Mouse (Mus musculus): ENCODE results near the gene Vil1.

Gene Vil1

DNA sequence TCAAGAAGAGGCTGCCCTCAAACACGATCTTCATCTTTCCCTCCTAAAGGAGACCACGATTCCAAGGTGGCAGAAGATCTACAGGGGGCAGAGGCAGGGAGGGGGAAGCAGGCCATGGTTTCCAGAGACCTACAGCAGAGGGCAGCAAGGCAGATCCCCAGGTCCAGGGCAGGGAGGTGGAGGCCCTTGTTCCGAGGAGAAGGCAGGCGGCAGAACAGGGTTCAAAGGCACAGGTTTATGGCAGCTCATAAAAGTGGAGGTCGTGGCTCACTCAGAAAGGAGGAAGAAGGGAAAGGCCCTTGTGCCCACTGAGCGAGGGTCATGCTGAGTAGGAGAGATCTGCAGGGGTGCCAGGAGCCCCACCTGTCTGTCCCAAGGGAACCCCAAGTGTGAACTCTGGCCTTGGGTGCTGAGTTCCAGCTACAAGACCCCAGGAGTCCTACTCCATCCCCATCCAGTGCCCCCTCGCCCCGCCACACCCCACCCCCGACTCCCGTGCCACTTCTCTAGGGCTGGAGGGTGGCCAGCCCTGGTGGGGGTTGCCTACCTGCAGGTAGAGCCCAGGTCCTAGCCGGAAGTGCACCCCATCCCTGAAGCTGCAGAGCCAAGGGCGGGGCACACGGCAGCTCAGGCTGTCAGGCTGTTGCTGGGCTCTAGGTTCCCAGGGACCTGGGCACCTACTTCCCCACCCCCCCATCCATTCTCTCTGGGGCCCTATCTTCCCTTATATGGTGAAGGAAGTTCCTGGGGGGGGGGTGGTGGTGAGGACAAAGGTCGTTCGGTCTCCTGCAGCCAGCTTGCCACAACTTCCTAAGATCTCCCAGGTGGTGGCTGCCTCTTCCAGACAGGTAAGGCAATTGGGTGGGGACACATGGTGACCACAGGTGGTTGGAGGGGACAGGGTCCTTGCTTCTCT lies at the start of gene Vil1:
Vil1 (plus strand) TSS at position 788 of the 916 bp plus-strand sequence.
- DNase-seq (ENCODE audit: low spot score): no peak

DNA sequence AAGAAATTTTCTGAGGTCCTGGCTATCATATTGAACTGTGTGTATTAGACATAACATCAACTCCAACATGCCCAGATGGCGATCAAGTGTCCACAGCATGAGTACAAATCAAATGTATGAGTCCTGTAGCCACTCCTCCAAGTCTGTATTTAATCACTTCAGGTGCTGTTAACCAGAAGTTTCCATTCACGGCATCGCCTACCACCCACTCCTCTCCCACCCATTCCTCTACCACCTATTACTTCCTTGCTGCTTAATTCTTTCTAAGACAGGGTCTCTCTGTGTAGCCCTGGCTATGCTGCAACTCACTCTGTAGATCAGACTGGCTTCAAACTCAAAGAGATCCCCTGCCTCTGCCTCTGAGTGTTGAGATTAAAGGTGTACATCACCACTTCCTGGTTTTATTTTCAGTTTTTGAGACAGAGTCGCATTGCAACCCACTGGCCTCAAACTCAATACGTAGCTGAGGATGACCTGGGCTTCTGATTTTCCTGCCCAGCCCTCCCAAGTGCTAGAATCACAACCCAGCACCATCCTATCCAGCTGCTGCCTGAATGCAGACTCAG lies 49.1 kb upstream of the Vil1 start:
- DNase-seq (ENCODE audit: low spot score): no peak

DNA sequence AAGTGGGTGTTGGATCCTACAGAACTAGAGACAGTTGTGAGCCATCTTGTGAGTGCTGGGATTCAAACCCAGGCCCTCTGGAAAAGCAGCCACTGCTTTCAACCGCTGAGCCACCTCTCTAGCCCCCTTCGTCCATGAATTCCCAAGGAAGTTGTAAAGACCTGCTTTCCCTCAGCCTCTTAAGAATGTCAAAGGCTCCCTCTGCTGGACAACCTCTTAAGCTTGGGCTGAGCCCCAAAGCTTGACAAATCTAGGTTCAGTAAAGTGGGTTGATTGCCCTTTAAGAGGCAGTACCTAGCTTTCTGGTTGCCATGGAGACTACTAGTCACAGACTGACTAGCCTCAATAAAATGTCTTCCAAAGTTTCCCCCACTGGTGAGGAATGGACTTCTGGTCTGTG lies 47.4 kb upstream of the Vil1 start, which contains the start of gene Catip:
Catip (plus strand) TSS at position 297 of the 400 bp plus-strand sequence.
- DNase-seq (ENCODE audit: low spot score): peak; percentile 83

DNA sequence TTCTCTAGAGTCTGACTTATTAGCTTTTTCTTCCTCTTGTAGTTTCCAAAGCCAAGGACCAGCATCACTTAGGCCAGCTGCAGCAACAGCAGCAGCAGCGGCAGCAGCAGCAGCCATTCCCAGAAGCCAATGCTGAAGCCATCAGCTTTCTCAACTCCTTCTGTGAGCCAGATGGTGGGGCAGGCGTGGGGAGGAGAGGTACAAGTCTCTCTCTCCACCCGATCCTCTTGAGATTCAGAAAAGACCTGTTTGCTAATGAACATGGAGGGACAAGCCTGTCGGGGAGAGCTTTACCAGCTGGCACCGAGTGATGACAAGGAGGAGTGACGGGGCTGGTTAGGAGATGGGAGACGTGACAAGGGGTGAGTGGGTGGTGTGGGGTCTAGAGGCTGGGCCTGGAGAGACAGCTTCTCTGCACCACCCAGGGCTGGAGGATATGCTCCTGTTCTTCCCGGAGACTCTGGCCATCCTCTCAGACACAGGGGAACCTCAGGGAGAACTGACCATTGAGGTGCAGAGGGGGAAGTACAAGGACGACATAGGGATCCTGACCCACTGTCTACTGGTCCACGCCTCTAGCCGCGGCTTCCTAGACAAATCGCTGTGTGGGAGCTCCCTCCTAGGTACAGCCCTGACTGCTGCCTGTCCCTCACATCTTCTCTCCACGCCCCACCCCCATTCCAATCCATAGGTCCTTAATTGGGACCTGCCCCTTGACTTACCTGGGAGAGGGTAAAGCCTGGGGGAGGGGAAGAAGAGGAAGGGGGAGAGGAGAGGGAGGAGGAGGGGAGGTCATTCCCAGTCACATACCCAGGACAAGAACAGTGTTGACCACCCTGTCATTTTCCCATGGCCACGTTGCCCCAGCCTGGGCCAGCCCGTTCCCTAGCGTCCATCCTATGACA lies 46.6 kb upstream of the Vil1 start:
- DNase-seq (ENCODE audit: low spot score): no peak

DNA sequence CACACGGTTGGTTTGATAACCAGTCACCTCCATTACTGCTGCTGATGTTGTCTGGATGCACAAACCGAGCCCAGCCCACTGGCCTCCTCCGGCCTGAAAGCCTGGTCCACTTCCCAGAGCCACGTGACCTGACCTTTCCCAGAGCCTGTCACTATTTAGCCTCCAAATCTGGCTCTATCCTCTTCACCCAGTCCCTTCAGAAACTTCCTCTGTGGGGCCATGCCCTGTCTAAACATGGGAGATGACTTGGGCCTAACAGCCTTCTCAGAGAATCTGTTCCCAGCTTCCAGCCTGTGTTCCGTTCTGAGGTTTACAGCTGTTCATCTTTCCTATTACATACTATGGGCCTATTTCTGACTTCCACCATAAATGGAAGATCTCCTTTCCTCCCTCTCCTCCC lies 45.7 kb upstream of the Vil1 start:
- no peak for DNase-seq (ENCODE audit: low spot score)

DNA sequence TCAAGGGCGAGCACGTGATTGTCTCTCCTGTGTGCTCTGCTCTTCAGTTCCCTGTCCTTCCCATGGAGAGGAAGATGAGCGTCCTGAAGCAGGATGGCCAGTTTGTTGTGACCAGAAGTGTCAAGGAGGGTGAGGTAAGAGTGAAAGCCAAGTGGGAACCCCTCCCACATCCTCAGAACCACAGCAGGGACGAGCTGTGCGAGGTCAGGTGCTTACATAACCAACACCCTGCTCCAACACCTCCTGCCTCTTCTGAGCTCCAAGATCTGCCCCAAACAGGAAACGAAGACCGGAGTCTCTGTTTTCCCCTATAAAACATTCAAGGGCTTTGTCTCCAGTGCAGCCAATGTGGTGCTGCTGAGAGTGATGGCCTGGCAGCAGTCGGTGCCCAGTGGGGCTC lies 44.9 kb upstream of the Vil1 start:
- DNase-seq (ENCODE audit: low spot score): no peak

DNA sequence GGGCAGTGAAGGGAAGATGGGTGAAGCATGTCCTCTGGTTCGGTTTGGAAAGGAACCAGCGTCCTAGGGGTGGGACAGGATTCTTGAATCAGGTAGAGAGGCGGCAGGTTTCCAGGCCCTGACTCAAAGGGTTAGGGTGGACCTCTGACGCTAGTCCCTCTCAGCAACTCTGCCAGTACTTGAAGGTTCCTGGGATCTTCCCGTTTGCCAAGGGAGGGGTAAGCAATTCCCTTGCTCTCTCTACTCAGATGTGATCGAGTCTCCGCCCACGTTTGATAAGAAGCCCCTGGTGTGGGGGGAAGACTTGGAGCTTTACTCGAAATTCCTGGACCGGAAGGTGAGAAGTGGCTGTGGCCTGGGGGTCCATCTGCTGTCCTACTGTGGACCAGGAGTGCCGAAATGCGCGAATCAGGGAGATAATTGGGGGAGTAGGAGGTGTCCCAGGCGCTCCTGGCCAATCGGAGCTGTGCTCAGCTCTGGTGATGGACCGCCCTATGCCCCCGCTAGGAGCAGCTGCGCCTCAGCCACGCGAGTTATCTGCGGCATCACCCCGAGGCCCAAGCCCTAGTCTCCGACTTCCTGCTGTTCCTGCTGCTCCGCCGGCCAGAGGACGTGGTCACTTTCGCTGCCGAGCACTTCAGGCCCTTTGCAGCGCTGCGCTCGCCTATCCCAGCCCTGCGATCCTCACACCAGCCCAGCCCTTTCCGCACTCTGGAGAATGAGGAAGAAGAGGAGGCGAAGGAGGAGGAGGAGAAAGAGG lies 41.1 kb upstream of the Vil1 start:
- peak; percentile 74 for DNase-seq (ENCODE audit: low spot score)

DNA sequence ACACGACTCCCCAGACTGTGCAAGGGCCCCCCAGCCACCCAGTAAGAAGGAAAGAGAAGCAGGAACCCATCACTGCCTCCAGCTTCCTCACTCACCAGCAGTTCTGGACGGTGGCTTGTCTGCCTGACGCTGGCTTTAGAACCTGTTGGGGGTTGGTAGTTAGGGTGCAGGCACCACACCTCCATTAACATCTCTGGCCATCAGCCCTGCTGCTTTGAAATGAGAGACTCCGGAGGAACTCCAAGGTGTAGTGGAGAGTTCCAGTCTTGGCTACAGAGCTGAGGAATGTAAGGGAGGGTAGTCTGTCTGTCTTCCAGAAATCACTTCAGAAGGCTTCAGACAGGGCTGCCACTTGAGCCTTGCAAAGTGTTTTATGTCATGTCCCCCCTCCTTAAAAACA lies 39.1 kb upstream of the Vil1 start:
- no peak for DNase-seq (ENCODE audit: low spot score)

DNA sequence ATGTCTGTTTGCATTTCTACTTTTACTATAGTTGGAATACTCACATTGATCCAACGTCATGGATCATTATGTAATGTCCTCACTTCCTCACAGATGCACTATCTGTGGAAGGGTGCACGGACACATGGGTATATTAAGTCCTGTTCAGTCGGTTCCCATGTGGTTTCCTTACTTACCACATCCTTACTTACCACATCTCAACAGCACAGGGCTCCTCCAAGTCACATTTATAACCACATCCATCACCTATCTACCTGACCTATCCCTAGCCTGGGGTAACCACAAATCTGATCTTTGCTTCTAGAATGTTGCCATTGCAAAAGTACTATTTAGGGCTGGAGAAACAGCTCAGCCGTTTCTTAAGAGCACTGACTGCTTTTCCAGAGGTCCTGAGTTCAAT lies 35.8 kb upstream of the Vil1 start:
- DNase-seq (ENCODE audit: low spot score): no peak

DNA sequence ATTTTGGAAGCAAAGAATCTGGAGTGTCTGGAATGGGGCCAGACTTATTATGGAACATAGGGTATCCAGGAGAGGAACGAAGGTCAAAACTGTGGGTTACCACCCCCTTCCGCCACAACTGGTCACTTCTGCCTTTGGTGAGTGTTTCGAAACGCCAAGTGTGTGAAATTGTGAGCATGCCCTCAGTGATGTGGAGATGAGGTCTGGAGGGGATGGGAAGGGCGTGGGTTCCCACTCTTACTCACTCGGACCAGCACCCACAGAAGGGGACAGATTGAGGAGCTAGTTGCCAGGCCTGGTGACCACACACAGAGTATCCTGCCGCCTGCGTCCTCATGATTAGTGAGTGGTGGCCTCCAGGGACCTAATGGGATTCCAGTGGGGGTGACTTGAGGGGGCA lies 34.2 kb upstream of the Vil1 start, which contains the start of gene Slc11a1:
Slc11a1 (plus strand) TSS at position 216 of the 400 bp plus-strand sequence.
- no peak for DNase-seq (ENCODE audit: low spot score)

DNA sequence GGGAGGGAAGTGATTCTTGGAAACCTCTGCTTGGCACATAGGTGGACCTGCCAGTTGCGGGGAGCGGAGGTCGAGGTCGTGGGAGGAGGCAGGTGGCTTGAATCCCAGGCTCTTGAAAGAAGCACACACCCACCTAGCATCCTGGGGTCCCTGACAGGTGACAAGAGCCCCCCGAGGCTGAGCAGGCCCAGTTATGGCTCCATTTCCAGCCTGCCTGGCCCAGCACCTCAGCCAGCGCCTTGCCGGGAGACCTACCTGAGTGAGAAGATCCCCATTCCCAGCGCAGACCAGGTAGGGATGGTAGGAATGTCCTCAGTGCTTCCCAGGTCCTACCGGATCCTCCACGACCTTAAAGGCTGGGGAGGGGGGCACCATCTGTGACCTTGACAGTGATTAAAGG lies 33.6 kb upstream of the Vil1 start:
- no peak for DNase-seq (ENCODE audit: low spot score)

DNA sequence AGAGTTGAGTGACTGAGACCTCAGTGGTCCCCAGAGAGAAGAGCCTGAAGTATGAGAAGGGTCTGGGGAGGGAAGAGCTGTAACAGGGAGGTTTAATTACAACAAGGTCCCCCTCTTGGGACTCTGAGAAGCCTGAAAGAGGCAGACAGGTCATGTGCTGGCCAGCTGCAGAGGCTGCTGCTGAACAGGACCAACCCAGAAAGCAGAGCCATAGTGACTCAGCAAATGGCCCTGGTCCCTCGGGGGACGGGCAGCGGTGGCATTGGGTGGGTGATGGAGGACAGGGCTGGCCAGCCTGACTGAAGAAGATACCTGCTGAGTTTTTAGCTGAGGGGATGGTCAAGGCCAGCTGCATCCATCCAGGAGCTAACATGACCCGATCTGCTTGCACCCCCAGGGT lies 32.8 kb upstream of the Vil1 start:
- no peak for DNase-seq (ENCODE audit: low spot score)

DNA sequence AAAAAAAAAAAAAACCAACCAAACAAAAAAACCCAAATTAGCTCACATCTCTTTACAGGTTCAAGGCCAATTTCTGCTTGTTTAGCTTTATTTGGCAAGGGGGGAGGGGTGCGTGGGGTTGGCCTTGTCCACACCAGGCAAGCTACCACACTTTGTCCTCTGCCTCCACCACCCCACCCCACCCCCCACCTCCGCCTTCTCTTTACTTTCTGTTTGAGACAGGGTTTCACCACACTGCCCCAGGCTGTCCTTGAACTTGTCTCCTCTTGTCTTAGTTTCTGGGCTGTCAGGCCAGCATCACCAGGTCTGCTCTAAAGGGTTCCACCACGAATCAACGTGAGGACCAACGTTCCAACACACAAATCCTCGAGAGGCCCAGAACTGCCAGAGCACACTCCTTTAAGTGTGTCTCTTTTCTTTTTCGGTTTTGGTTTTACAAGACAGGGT lies 30.1 kb upstream of the Vil1 start:
- DNase-seq (ENCODE audit: low spot score): no peak

DNA sequence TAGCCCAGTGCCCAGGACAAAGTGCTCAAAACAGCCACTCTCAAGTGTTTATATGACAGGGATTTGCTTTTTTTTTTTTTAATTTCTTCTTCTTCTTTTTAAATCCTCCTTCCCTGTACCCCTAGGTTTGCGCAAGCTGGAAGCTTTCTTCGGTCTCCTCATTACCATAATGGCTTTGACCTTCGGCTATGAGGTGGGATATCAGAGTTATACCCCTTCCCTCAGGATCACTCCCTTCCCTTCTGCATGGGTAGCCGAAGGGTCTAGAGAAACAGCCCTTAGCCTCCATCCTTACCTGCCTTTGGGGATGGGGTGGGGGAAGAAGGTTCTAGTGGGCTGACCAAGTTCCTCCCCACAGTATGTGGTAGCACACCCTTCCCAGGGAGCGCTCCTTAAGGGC lies 28.7 kb upstream of the Vil1 start:
- DNase-seq (ENCODE audit: low spot score): no peak

DNA sequence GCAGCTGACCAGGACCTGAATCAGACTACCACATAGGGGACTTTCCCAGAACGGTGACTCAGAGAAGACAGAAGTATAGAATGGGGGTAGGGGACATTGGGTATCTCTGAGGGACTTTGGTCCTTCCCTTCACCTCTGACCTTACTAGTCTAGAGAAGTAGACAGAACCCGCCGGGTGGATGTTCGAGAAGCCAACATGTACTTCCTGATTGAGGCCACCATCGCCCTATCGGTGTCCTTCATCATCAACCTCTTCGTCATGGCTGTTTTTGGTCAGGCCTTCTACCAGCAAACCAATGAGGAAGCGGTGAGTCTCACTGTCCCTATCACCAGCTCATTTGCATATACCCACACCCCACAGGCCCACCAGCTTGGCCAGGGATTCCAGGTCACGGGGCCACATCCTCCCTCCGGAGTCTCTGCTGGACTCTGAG lies 27.6 kb upstream of the Vil1 start:
- no peak for DNase-seq (ENCODE audit: low spot score)

DNA sequence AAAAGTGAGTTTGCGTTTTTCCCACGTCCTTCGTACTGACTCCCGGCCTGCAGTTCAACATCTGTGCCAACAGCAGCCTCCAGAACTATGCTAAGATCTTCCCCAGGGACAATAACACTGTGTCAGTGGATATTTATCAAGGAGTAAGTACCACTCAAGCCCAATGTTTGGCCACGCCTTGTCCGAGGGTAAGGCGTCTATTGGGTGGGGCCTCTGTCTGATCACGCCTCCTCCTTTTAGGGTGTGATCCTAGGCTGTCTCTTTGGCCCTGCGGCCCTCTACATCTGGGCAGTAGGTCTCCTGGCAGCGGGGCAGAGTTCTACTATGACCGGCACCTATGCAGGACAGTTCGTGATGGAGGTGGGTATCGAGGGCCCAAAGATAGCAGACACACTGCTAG lies 25.8 kb upstream of the Vil1 start:
- no peak for DNase-seq (ENCODE audit: low spot score)

DNA sequence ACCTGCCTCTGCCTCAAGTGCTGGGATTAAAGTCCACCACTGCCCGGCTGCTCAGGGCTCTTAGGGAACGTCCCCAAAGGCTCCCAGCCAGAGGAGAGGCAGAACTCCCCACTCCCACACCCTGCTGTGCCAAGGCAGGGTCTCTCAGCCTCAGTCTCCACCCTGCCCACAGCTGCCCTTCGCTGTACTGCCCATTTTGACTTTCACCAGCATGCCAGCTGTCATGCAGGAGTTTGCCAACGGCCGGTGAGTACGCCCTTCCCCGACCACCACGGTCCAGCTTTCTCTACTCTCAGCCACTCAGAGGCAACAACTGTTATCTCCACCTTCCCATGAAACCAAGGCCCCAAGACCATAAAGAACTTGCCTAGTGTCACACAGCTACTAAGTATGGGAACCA lies 24.7 kb upstream of the Vil1 start:
- no peak for DNase-seq (ENCODE audit: low spot score)

DNA sequence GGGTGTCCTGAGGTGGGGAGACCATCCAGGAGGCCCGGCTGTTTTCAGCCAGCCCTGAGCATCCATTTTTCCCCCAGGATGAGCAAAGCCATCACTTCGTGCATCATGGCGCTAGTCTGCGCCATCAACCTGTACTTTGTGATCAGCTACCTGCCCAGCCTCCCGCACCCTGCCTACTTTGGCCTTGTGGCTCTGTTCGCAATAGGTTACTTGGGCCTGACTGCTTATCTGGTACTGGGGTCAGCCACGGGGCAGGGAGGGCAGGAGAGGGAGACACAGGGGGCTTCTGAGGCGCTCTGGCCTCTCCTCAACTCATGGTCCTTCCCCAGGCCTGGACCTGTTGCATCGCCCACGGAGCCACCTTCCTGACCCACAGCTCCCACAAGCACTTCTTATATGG lies 24.1 kb upstream of the Vil1 start:
- no peak for DNase-seq (ENCODE audit: low spot score)

DNA sequence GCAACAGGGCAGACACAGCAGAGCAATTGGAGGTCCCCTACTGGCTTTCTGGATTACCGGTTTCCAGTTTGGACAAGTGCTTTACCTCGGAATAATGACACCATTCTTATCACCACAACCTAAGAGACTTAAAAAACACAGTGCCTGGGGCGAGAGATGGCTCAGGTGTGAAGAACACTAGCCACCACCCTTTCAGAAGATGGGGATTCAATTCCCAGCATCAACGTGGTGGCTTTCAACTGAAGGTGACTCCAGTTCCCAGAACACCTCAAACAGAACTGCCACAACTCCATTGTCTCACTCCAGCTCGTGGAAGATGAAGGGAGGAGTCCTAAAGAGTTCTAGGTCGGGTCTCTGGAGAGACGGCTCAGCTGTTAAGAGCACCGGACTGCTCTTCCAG lies 23.6 kb upstream of the Vil1 start:
- no peak for DNase-seq (ENCODE audit: low spot score)

DNA sequence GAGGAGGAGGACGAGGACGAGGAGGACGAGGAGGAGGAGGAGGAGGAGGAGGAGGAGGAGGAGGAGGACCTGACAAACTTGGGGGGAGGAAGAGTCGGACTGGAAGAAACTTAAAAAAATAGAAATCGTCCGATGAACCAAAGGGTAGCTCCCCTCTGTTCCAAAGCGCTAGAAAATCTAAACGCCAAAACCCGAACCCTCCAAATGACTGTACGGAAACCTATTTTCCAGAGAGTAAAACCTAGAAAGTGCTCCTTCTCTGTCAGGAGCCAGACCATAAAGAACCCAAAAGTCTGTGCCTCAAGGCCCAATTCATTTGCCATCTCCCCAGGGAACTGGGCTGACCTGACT lies 22.8 kb upstream of the Vil1 start:
- no peak for DNase-seq (ENCODE audit: low spot score)

DNA sequence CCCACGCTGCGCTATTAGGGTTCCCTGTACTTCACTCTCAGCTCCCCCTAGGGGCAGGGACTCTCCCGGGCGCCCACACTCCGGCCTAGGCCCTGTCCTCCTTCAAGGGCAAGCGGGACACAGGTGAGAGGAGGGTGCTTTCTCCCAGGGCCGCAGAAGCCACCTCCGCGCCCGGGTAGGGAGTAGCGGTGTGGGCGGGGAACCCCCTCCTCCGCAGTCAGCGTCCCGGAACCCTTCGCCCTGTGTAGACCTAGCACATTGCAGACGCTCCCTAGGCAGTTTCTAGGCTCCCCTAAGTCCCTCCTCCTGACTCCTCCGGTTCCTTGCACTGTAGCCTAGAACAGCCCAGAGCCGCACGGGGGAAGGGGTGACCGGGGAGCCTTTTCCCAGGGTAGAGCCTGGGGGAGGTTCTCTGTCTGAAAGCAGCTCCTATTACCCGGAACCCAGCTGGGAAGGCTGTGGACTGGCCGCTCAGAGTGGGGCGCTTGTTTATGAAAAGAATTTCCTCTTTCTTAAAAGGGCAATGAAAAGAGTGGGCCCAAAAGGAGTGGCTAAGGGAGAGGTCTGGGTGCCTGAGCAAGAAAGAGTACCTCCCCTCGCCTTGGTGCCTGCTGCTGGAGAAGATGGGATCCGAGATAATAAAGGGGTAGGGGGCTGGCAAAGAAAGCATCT lies 22.3 kb upstream of the Vil1 start:
- peak; percentile 95 for DNase-seq (ENCODE audit: low spot score)
